Mouse (Mus musculus) embryonic stem cell, embryonic (primary cell): Measurements from ENCODE around the gene Foxred1.

Experiments used
- CTCF ChIA-PET, 4 experiments: fragments of 300-600 bp in 2 of 4; fragments of 350-600 bp in 2 of 4; sonication (Branson Sonifier 250); formaldehyde crosslinking; loops; one replicate each; lab custom pipeline; 2022; ENCODE audit warnings: inconsistent platforms in 2 of 4; lab: Charles Lee
- POLR2A ChIA-PET, 4 experiments: fragments of 300-600 bp in 2 of 4; fragments of 350-600 bp in 2 of 4; sonication (Branson Sonifier 250); formaldehyde crosslinking; loops; one replicate each; lab custom pipeline; 2022; ENCODE audit warnings: antibody characterized with exemption in 4 of 4, inconsistent platforms in 1 of 4; lab: Charles Lee

The Foxred1 gene

GRCm38 (mm10) chr9:35210542-35211474 is at the start of gene Foxred1:
TSS of gene Foxred1 (minus strand) at chr9:35211055.
- CTCF ChIA-PET: interaction anchor here (0.6 to 3.7 kb wide), 8 partner anchors 11 to 360 kb away, joined by 3 to 39 read pairs (median 6); partner anchors contain the start of genes Srpr (in 4 of the 4), Tirap (in 4 of the 4), Hyls1 (in 1 of the 4) and Pate2 (in 1 of the 4)
- POLR2A ChIA-PET: interaction anchor here (0.5 to 5.1 kb wide), 90 partner anchors 8 to 360 kb away, joined by 3 to 134 read pairs (median 4); partner anchors contain the start of genes Srpr (in 4 of the 4), Tirap (in 4 of the 4), Fam118b (in 3 of the 4) and Rpusd4 (in 3 of the 4)

GRCm38 (mm10) chr9:35257365-35257764 is 46.5 kb upstream of the Foxred1 start:
- ChIA-PET POLR2A (interaction anchor here in 2 of 4 experiments (1.3 to 3.5 kb wide), 3 partner anchors 9 to 37 kb away, joined by 3 to 19 read pairs (median 4); partner anchors contain the start of genes Fam118b (in 1 of the 2) and Rpusd4 (in 1 of the 2)), CTCF (interaction anchor here in 1 of 4 experiments (0.6 kb wide), 1 partner anchor 68 kb away, joined by 3 read pairs; no protein-coding TSS in a partner anchor)

GRCm38 (mm10) chr9:35249476-35249875 is 38.6 kb upstream of the Foxred1 start:
- ChIA-PET POLR2A (interaction anchor here in 2 of 4 experiments (1.9 to 4.0 kb wide), 2 partner anchors 19 to 38 kb away, joined by 4 to 21 read pairs; partner anchors contain the start of genes Fam118b (in 1 of the 2), Foxred1 (in 1 of the 2) and Rpusd4 (in 1 of the 2)), CTCF (no interaction called here)

- POLR2A ChIA-PET: interaction anchor here (1.0 to 4.0 kb wide), 7 partner anchors 9 to 173 kb away, joined by 3 to 21 read pairs (median 4); partner anchors contain the start of genes Cdon (in 1 of the 4), Fam118b (in 1 of the 4), Foxred1 (in 1 of the 4) and Rpusd4 (in 1 of the 4)
- CTCF ChIA-PET: interaction anchor here in 2 of 4 experiments (0.5 to 0.6 kb wide), 2 partner anchors 48 kb away, joined by 3 read pairs; partner anchors contain the start of genes Srpr (in 1 of the 2) and Tirap (in 1 of the 2)
These were observed 36.5 kb upstream of the Foxred1 start for GRCm38 (mm10) chr9:35247405-35247804.

GRCm38 (mm10) chr9:35239734-35240133 is 28.9 kb upstream of the Foxred1 start:
- POLR2A ChIA-PET: interaction anchor here in 2 of 4 experiments (0.9 to 1.3 kb wide), 3 partner anchors 10 to 19 kb away, joined by 3 read pairs; no protein-coding TSS in a partner anchor

GRCm38 (mm10) chr9:35238915-35239571 is 28.2 kb upstream of the Foxred1 start:
- CTCF ChIA-PET: interaction anchor here in 2 of 4 experiments (0.5 to 1.3 kb wide), 3 partner anchors 12 to 265 kb away, joined by 3 to 5 read pairs (median 3); partner anchors contain the start of genes Srpr (in 1 of the 2) and Tirap (in 1 of the 2)
- POLR2A ChIA-PET: interaction anchor here (0.8 to 2.4 kb wide), 7 partner anchors 9 to 62 kb away, joined by 3 to 9 read pairs (median 3); partner anchors contain the start of gene Foxred1 (in 1 of the 4)

More at GRCm38 (mm10) chr9:35239734-35240133, 28.9 kb upstream of the Foxred1 start:
- CTCF ChIA-PET: no interaction called here

GRCm38 (mm10) chr9:35238371-35238770 is 27.5 kb upstream of the Foxred1 start:
- ChIA-PET POLR2A (interaction anchor here in 3 of 4 experiments (0.8 to 2.4 kb wide), 6 partner anchors 9 to 61 kb away, joined by 3 to 9 read pairs (median 3); partner anchors contain the start of gene Foxred1 (in 1 of the 3)), CTCF (interaction anchor here in 2 of 4 experiments (0.5 to 1.3 kb wide), 3 partner anchors 39 to 266 kb away, joined by 3 read pairs; partner anchors contain the start of genes Srpr (in 2 of the 2) and Tirap (in 2 of the 2))

- CTCF ChIA-PET: no interaction called here
These were observed 25.1 kb upstream of the Foxred1 start for GRCm38 (mm10) chr9:35235996-35236395.

GRCm38 (mm10) chr9:35228671-35229070 is 17.8 kb upstream of the Foxred1 start:
- CTCF ChIA-PET: no interaction called here
- POLR2A ChIA-PET: interaction anchor here in 3 of 4 experiments (0.7 to 3.3 kb wide), 8 partner anchors 10 to 38 kb away, joined by 3 to 17 read pairs (median 3); partner anchors contain the start of genes Foxred1 (in 3 of the 3), Srpr (in 1 of the 3) and Tirap (in 1 of the 3)

More at GRCm38 (mm10) chr9:35235996-35236395, 25.1 kb upstream of the Foxred1 start:
- POLR2A ChIA-PET: interaction anchor here in 1 of 4 experiments (1.0 to 1.6 kb wide), 2 partner anchors 25 to 33 kb away, joined by 3 to 4 read pairs; partner anchors contain the start of gene Foxred1

- ChIA-PET CTCF (interaction anchor here (0.6 to 1.2 kb wide), 5 partner anchors 10 to 318 kb away, joined by 3 to 6 read pairs (median 4); partner anchors contain the start of gene Srpr (in 1 of the 4)), POLR2A (interaction anchor here in 3 of 4 experiments (0.6 to 6.5 kb wide), 8 partner anchors 10 to 267 kb away, joined by 3 to 42 read pairs (median 4); partner anchors contain the start of genes Foxred1 (in 2 of the 3), Fam118b (in 1 of the 3) and Rpusd4 (in 1 of the 3))
These were observed 12.6 kb upstream of the Foxred1 start for GRCm38 (mm10) chr9:35223466-35223865.

GRCm38 (mm10) chr9:35217963-35218362 is 7.1 kb upstream of the Foxred1 start:
- ChIA-PET CTCF (no interaction called here), POLR2A (interaction anchor here in 3 of 4 experiments (0.5 to 6.5 kb wide), 14 partner anchors 7 to 1497 kb away, joined by 3 to 42 read pairs (median 7); partner anchors contain the start of genes Foxred1 (in 2 of the 3), Srpr (in 2 of the 3), Tirap (in 2 of the 3) and Fam118b (in 1 of the 3))

- POLR2A ChIA-PET: interaction anchor here (0.8 to 5.1 kb wide), 20 partner anchors 9 to 288 kb away, joined by 3 to 134 read pairs (median 10); partner anchors contain the start of genes Fam118b (in 4 of the 4), Rpusd4 (in 4 of the 4), Srpr (in 2 of the 4) and Tirap (in 2 of the 4)
- CTCF ChIA-PET: interaction anchor here in 1 of 4 experiments (1.6 to 2.0 kb wide), 2 partner anchors 12 to 312 kb away, joined by 3 to 39 read pairs; partner anchors contain the start of genes Srpr and Tirap
These were observed 987 bp upstream of the Foxred1 start for GRCm38 (mm10) chr9:35211573-35212511.

- CTCF ChIA-PET: no interaction called here
- POLR2A ChIA-PET: interaction anchor here in 1 of 4 experiments (1.9 kb wide), 1 partner anchor 26 kb away, joined by 6 read pairs; no protein-coding TSS in a partner anchor
These were observed 6.4 kb downstream of the Foxred1 start for GRCm38 (mm10) chr9:35204421-35204820.

- CTCF ChIA-PET: interaction anchor here in 1 of 4 experiments (0.7 kb wide), 1 partner anchor 11 kb away, joined by 5 read pairs; no protein-coding TSS in a partner anchor
- POLR2A ChIA-PET: interaction anchor here in 1 of 4 experiments (1.5 to 1.9 kb wide), 2 partner anchors 11 to 25 kb away, joined by 6 to 8 read pairs; no protein-coding TSS in a partner anchor
These were observed 7.3 kb downstream of the Foxred1 start for GRCm38 (mm10) chr9:35203536-35203935.

- ChIA-PET POLR2A (interaction anchor here (0.7 to 5.0 kb wide), 28 partner anchors 9 to 329 kb away, joined by 3 to 134 read pairs (median 6); partner anchors contain the start of genes Foxred1 (in 4 of the 4), Fam118b (in 2 of the 4), Rpusd4 (in 2 of the 4) and Dcps (in 1 of the 4)), CTCF (interaction anchor here in 3 of 4 experiments (0.7 to 2.9 kb wide), 21 partner anchors 8 to 341 kb away, joined by 3 to 39 read pairs (median 4); partner anchors contain the start of genes Foxred1 (in 3 of the 3) and Gm1113 (in 1 of the 3))
These were observed 10.3 kb downstream of the Foxred1 start for GRCm38 (mm10) chr9:35200529-35201060.
